Mouse (Mus musculus): ENCODE measurements at regions not wholly inside any gene's neighbourhood (a gene's known extent, or its start where the extent isn't known, plus 50 kb on each side); places are given as distances from the start of the nearest gene placed in this dataset.
A peak's percentile ranks its signal among the peaks of the same experiment; 100 is the strongest.

DNA sequence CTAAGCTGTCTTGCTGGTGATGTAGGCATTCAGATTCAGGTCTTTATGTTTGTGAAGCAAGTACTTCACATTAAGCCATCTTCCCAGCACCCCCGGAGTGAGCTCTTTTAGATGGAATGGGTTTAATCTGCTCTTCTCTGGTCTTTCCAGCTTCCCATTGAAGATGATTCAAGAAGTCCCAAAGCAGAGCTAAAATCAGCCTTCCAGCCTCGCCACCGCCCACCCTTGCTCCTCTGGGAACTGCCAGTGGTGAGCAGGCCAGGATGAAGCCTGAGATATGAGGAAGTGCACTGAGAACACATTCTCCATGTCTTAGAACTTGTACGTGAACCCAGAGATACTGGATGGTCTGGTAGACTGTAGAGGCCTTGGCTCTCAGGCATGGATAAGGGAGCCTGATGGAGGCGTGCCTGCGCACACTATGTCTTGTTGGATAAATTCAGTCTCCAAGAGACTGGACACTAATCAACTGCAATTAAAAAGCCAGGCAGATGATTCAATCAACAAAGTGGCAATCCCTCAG, 51.3 kb upstream of the Mrtfb start:
- no peak for DNase-seq (ENCODE audit: inconsistent age in 2 of 2, low spot score in 1 of 2)

GRCm38 (mm10) chr16:13205855-13206254, 50.4 kb upstream of the Mrtfb start:
- peak; percentile 57 to 80 for DNase-seq (ENCODE audit: inconsistent age in 2 of 2, low spot score in 1 of 2)

All from adrenal gland, adult (tissue).